Mouse (Mus musculus) neural tube, embryonic 15.5 days (tissue): Measurements from ENCODE around the gene Med13. TPM values are rescaled to one million over a fixed set of nuclear protein-coding genes. Genes with fewer than 3 reads are reported as not detected.
"Not testable (repeated sequence)": the region's sequence is repeated elsewhere in the genome, so short reads cannot be mapped to it uniquely, and the experiment has no call there.

Experiments
- ATAC-seq: fragments of 200-750 bp; cut with Nextera tagmentation; 2 replicates; pipeline ENCODE4 v1.8.0; 2017; ENCODE audit warnings: mild to moderate bottlenecking, moderate TSS enrichment, moderate library complexity; ENCODE audit not compliant: low FRiP score
- H3K27ac ChIP-seq: fragments of 300-500 bp; sonication (generic); replicated peaks from 2 replicates; pipeline ENCODE4 v1.5.1; 2015; ENCODE audit warnings: mild to moderate bottlenecking, inconsistent platforms
- H3K27me3 ChIP-seq: fragments of 300-500 bp; sonication (generic); replicated peaks from 2 replicates; pipeline ENCODE4 v1.6.1; 2015; ENCODE audit warnings: inconsistent platforms
- H3K36me3 ChIP-seq: fragments of 300-500 bp; sonication (generic); 2 replicates; pipeline ENCODE4 v1.6.1; 2015; ENCODE audit warnings: inconsistent platforms
- H3K4me1 ChIP-seq: fragments of 300-500 bp; sonication (generic); 2 replicates; pipeline ENCODE4 v1.6.1; 2015; ENCODE audit warnings: inconsistent platforms
- H3K4me2 ChIP-seq: fragments of 300-500 bp; sonication (generic); 2 replicates; pipeline ENCODE4 v1.6.1; 2015; ENCODE audit warnings: inconsistent platforms, mild to moderate bottlenecking, moderate library complexity
- H3K4me3 ChIP-seq: fragments of 300-500 bp; sonication (generic); replicated peaks from 2 replicates; pipeline ENCODE4 v1.5.1; 2015; ENCODE audit warnings: mild to moderate bottlenecking, inconsistent platforms
- H3K9ac ChIP-seq: fragments of 300-500 bp; sonication (generic); replicated peaks from 2 replicates; pipeline ENCODE4 v1.6.1; 2015; ENCODE audit warnings: mild to moderate bottlenecking, inconsistent platforms
- H3K9me3 ChIP-seq: fragments of 300-500 bp; sonication (generic); replicated peaks from 2 replicates; pipeline ENCODE4 v1.6.1; 2016; ENCODE audit warnings: inconsistent platforms
- WGBS: fragments of 180-500 bp; shearing (Covaris S2); methylation state at CpG from one replicate; pipeline ENCODE4 v1.1.7; 2015; ENCODE audit warnings: mixed read lengths; 5-methylcytosine and 5-hydroxymethylcytosine counted together
- polyA plus RNA-seq: library from polyadenylated mRNA; unstranded; fragments of >200 nt; fragmentation: Nextera tagmentation; extraction: Ambion mirVana; gene quantifications from 2 replicates; pipeline ENCODE4 v1.2.1, GENCODE M21; 2015

Gene Med13
- polyA plus RNA-seq, 1 experiment from 2014 or later: 6.6 TPM

DNA sequence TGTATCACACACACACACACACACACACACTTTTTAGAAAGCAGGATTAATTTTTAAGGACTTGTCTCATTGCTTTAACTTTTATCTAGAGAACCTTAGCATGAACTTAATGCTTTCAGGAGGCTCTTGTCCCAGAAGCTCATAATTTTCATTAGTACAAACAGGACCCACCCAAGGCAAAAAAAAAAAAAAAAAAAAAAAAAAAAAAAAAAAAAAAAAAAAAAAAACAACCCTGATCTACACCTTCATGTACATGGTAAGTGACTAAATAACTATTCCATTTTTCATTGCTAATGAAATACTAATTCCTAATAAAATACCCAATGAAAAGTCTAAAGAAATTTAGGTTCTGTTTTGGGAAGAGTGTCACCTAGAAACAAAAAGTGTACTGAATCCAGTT, 8.5 kb downstream of the Med13 start:
- 0 out of 2 replicates have a peak, but pooled peaks cover 4% of the 10 kb centered on the region for H3K36me3 ChIP-seq
- no peak overlapping the region for H3K4me3 ChIP-seq
- no peak for ATAC-seq
- no peak overlapping the region for H3K4me2 ChIP-seq
- no peaks in the 10 kb centered on the region for H3K27me3 ChIP-seq
- no peaks in the 10 kb centered on the region for H3K9me3 ChIP-seq
- H3K9ac ChIP-seq: no peak overlapping the region
- H3K4me1 ChIP-seq: peaks cover 15% of the 10 kb centered on the region
- no peak overlapping the region for H3K27ac ChIP-seq

DNA sequence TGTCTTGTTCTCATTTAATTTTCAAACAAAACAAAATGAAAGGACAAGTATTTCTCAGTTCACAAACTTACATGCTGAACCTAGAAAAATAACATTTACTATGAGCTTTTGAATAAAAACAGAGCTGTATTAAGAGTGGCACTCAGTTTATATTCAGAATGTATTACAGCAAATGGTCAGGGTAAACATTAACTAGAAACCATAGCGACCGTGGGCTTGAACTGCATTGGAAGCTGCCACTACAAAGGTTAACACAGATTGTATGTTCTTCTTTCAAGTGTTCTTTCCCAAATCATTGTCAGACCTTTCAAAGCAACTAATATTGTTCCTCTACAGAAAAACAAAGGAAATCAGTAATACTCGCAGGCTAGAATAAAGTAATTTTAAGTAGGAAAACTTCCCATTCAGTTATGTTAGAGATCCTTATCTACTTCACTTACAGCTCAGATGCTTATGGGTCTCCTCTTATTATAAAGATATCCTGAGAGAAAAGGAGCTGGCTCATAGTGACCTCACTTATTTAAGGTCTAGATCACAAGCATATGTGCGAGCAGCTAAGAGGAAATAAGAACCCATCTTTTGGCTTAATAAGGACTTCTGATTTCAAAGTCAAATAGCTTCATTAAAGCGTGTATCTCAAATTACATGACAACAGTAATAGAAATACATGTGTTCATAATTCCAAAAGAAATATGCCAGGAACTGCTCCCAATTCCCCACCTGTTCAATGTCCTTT, 9.8 kb downstream of the Med13 start:
- Histone ChIP-seq H3K27me3 (no peaks in the 10 kb centered on the region), H3K27ac (no peak overlapping the region), H3K4me1 (peaks cover 4% of the 10 kb centered on the region), H3K36me3 (0 out of 2 replicates have a peak, but pooled peaks cover 4% of the 10 kb centered on the region), H3K4me2 (no peak overlapping the region), H3K9ac (no peak overlapping the region), H3K9me3 (no peaks in the 10 kb centered on the region), H3K4me3 (no peak overlapping the region)
- ATAC-seq: no peak
- 83% methylated on average over 5 of the region's 5 CpGs for WGBS

DNA sequence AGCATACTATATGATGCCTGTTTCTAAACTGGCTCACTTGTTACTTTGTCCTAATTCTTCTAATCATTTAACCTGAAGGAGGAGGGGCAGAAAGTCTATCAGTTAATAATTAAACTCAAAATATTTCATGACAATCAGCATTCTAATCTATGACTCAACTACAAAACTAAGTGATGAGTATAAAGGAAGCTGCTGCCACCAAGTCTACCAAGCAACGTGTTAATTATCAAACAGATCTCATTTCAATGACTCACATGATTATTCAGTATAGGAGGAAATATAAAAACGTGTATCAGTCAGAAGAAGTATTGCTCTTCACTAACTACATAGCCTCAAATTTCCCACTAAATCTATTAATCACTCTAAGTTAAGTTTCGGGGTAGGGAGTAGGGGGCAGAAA, 10.9 kb downstream of the Med13 start:
- no peaks in the 10 kb centered on the region for H3K9me3 ChIP-seq
- 0 out of 2 replicates have a peak, but pooled peaks cover 4% of the 10 kb centered on the region for H3K36me3 ChIP-seq
- H3K27me3 ChIP-seq: no peaks in the 10 kb centered on the region
- 90% methylated on average over 3 of the region's 3 CpGs for WGBS
- H3K4me2 ChIP-seq: no peak overlapping the region
- no peak for ATAC-seq
- H3K4me3 ChIP-seq: no peak overlapping the region
- no peaks in the 10 kb centered on the region for H3K4me1 ChIP-seq
- no peak overlapping the region for H3K9ac ChIP-seq
- no peak overlapping the region for H3K27ac ChIP-seq

DNA sequence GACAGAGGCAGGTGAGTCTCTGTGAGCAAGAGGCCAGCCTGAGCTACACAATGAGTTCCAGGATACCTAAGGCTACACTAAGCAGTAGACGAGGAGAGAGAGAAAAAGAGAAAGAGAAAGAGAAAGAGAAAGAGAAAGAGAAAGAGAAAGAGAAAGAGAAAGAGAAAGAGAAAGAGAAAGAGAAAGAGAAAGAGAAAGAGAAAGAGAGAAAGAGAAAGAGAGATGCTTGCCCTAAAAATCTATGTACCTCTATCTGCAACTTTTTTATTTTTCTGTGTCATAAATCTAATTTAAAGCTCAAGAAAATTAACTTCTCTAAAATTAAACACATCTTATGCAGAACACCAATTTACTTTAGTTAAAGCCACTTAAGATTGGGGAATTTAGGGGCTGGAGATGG, 12.5 kb downstream of the Med13 start:
- WGBS: 100% methylated on average over 1 of the region's 1 CpGs
- H3K36me3 ChIP-seq, H3K9ac ChIP-seq, H3K4me1 ChIP-seq, ATAC-seq, H3K9me3 ChIP-seq, H3K27ac ChIP-seq, H3K27me3 ChIP-seq, H3K4me2 ChIP-seq, H3K4me3 ChIP-seq: not testable (repeated sequence)

DNA sequence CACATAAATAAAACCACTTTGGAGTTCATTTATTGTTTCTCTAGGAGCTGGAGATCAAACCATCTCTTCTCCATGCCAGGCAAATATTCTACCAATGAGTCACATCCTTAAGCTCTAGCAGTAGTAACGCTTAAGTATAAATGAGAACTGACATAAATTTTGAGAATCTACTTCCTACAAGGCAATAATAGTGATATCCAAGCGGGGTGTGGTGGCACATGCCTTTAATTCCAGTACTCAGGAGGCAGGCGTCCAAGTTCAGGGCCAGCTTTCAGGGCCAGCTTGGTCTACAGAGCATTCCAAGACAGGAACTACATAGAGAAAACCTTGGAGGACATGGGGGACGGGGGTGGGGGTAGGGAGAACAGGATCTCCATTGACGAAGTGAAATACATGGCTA, 33.2 kb downstream of the Med13 start:
- Histone ChIP-seq H3K4me2 (no peak overlapping the region), H3K4me1 (no peaks in the 10 kb centered on the region), H3K27ac (no peak overlapping the region), H3K9ac (no peak overlapping the region), H3K4me3 (no peak overlapping the region), H3K27me3 (no peaks in the 10 kb centered on the region), H3K9me3 (no peaks in the 10 kb centered on the region), H3K36me3 (peaks cover 28% of the 10 kb centered on the region)
- 94% methylated on average over 5 of the region's 5 CpGs for WGBS
- ATAC-seq: no peak

DNA sequence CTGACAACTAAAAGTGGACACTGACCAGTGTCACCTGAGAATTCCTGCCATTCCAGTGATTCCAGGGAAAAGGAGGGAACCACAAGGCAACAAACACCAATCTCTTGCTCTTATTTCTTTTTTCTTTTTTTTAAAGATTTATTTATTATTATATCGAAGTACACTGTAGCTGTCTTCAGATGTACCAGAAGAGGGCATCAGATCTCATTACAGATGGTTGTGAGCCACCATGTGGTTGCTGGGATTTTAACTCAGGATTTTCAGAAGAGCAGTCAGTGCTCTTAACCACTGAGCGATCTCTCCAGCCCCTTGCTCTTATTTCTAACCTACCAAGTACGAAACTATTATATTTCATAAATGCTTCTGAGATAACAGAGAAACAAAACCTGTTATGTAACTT, 42.4 kb downstream of the Med13 start:
- not testable (repeated sequence) for H3K4me2 ChIP-seq, H3K4me3 ChIP-seq, H3K9ac ChIP-seq, H3K27ac ChIP-seq, H3K27me3 ChIP-seq, H3K4me1 ChIP-seq, H3K9me3 ChIP-seq, ATAC-seq
- 94% methylated on average over 3 of the region's 3 CpGs for WGBS
- peaks cover 11% of the 10 kb centered on the region for H3K36me3 ChIP-seq

DNA sequence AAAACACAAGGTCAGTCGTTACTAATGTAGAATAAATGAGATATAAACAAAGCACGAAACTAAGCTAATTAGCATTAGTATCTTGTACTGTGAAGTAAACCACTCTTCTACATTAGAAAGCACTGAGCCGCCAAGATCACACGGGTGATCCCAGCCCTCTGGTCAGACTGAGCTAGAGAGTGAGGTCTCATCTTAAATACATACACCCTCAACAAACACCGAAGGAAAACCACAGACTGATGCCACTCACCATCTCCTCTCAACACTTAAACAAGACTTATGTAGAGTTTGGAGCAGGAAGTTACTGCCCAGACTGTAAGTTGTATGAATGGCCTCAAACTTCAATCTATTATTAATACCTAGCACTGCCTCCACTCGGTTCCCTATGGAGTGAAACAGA, 47.1 kb downstream of the Med13 start:
- Histone ChIP-seq H3K9ac (no peak overlapping the region), H3K4me1 (no peaks in the 10 kb centered on the region), H3K4me2 (no peak overlapping the region), H3K27ac (no peak overlapping the region), H3K4me3 (no peak overlapping the region), H3K9me3 (no peaks in the 10 kb centered on the region), H3K36me3 (peaks cover 10% of the 10 kb centered on the region; the same call in 1 of the 2 replicates), H3K27me3 (no peaks in the 10 kb centered on the region)
- 79% methylated on average over 6 of the region's 6 CpGs for WGBS
- no peak for ATAC-seq

DNA sequence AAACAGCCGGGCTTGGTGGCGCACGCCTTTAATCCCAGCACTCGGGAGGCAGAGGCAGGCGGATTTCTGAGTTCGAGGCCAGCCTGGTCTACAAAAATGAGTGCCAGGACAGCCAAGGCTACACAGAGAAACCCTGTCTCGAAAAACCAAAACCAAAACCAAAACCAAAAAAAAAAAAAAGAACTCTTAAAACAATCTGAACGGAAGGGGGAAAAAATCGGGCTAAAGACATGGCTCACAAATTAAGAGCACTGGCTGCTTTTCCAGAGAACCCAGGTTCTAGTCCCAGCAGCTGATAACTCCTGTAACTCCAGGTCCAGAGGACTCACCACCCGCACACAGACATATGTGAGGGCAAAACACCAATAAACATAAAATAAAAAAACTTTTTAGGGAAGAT, 65.2 kb downstream of the Med13 start:
- not testable (repeated sequence) for H3K27me3 ChIP-seq, H3K27ac ChIP-seq, H3K9ac ChIP-seq, H3K9me3 ChIP-seq, H3K4me3 ChIP-seq, H3K4me2 ChIP-seq, ATAC-seq, H3K4me1 ChIP-seq
- H3K36me3 ChIP-seq: peaks cover 14% of the 10 kb centered on the region
- 96% methylated on average over 10 of the region's 10 CpGs for WGBS

DNA sequence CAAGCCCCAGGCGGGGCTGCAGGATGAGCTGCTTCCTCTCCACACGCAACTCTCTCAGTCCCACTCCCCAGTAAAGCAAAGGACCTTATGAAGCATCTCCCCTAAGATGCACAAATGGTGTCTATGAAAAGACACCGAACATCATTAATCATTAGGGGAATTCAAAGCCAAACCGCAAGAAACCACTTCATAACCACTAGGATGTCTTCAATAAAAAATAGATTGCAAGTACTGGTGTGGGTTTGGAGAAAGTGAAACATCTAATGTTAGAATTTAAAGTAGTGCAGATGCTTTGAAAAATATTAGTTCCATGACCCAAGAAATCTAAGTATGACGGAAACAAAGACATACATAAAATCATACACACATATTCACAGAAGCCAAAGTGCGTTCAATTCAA, 65.7 kb downstream of the Med13 start:
- H3K9me3 ChIP-seq: no peaks in the 10 kb centered on the region
- H3K27ac ChIP-seq: no peak overlapping the region
- peaks cover 10% of the 10 kb centered on the region for H3K36me3 ChIP-seq
- no peak overlapping the region for H3K4me3 ChIP-seq
- no peaks in the 10 kb centered on the region for H3K27me3 ChIP-seq
- no peaks in the 10 kb centered on the region for H3K4me1 ChIP-seq
- no peak overlapping the region for H3K9ac ChIP-seq
- 94% methylated on average over 6 of the region's 6 CpGs for WGBS
- ATAC-seq: no peak
- no peak overlapping the region for H3K4me2 ChIP-seq

DNA sequence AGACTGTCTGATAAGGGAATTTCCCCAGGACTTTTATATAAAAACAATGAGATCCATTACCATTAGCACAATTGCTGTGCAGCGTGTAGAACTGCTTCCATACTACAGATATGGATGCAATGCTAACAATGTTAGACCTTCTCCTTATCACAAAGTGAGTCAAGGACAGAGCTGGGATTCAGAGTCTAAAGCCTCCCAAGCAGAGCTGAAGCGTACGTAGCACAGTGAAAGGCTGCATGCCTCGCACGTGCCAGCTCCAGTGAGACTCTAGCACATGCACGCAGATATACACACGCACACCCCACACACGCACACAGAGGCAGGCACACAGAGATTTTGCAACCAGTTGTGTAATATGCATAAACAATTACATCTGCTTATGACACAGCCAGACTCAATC, 71.7 kb downstream of the Med13 start:
- no peak for ATAC-seq
- Histone ChIP-seq H3K36me3 (peaks cover 53% of the 10 kb centered on the region), H3K9me3 (no peaks in the 10 kb centered on the region), H3K27ac (no peak overlapping the region), H3K4me2 (no peak overlapping the region), H3K27me3 (no peaks in the 10 kb centered on the region), H3K4me3 (no peak overlapping the region), H3K9ac (no peak overlapping the region), H3K4me1 (no peaks in the 10 kb centered on the region)
- WGBS: 95% methylated on average over 8 of the region's 8 CpGs

DNA sequence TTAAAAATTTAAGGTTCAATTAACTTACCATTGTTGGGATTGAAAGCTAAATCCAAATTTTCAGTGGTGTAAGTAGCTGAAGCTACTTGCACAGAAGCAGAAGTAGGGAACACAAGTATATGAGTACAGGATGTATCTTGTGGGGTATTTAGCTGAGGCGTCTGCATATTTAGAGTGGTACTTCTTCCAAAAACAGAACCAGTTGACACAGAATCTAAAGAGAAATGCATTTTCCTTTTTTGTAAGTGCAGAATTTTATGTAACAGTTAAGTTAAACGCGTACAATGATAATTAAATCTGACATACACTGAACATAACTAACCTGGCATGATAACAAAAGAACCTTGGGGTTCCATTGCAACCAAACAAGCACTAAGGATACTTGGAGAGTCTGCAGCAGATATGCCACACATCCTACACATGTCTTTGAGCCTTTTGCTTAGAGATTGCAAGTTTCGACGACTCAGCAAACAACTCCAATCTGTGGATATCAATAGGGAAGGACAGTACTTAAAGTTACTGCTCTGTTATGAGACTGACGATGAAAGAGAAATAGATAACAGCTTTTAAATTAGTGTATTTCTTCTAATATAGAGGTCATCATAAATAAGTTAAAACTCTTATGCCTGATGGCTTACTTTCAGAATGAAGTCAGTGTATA, 78.8 kb downstream of the Med13 start:
- Histone ChIP-seq H3K9me3 (no peaks in the 10 kb centered on the region), H3K36me3 (peaks cover 55% of the 10 kb centered on the region), H3K4me3 (no peak overlapping the region), H3K9ac (no peak overlapping the region), H3K27me3 (no peaks in the 10 kb centered on the region), H3K27ac (no peak overlapping the region), H3K4me1 (no peaks in the 10 kb centered on the region), H3K4me2 (no peak overlapping the region)
- no peak for ATAC-seq
- 96% methylated on average over 6 of the region's 6 CpGs for WGBS

DNA sequence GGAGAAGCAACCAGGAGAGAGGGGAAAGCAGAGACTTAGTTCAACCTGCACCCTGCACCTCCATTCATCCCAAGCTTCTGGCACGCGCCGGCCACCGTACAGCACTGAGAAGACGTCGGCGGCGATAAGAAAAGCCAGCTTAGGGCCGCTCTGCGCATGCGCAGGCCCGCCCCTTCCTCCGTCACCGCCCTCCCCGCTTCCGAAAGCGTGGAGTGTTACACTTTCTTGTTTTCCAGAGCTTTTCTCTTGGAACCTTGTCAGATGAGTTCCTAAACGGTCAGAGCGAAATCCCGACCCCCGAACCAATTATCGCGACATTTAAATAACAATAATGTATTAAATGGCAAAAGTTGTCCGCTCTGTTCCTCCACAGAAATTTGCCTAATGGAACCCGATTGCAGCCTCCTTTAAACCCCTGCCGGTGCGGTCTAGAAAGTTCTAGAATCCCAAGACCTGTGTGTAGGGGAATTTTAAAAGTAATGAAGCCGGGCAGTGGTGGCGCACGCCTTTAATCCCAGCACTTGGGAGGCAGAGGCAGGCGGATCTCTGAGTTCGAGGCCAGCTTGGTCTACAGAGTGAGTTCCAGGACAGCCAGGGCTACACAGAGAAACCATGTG, 99.8 kb downstream of the Med13 start, which contains the start of gene Ints2:
Gene Ints2 (minus strand): TSS at position 116 of the 617 bp plus-strand sequence.
- Histone ChIP-seq H3K4me1 (peaks cover 19% of the 10 kb centered on the region), H3K27ac (peak within 1 kb of the TSS; percentile 85), H3K9me3 (no peaks in the 10 kb centered on the region), H3K9ac (peak within 1 kb of the TSS; percentile 88), H3K4me2 (peak within 1 kb of the TSS; percentile 74), H3K36me3 (peaks cover 7% of the 10 kb centered on the region), H3K4me3 (peak within 1 kb of the TSS; percentile 73), H3K27me3 (no peaks in the 10 kb centered on the region)
- WGBS: 8% methylated on average over 32 of the region's 32 CpGs
- peak; percentile 93 for ATAC-seq
